Mouse (Mus musculus): Measurements from ENCODE around the gene Cd82.

GRCm38 (mm10) chr2:93438335-93438734 is 24.6 kb downstream of the Cd82 start:
- TF ChIP-seq CTCF (IDR thresholded peaks at IDR 0.05; ENCODE audit: control insufficient read depth, insufficient read depth, insufficient read length) (no peak), USF1 (IDR thresholded peaks at IDR 0.05; ENCODE audit: low read depth) (no peak)
